Mouse (Mus musculus) central nervous system, embryonic 14 days (tissue): Measurements from ENCODE around the gene Olfr198. TPM values are rescaled to one million over a fixed set of nuclear protein-coding genes. Genes with fewer than 3 reads are reported as not detected.

Experiments
- polyA plus RNA-seq: library from polyadenylated mRNA; depleted of rRNA; stranded (reverse); fragments of >200 nt; gene quantifications from 2 replicates; pipeline ENCODE4 v1.2.3, GENCODE M21; 2012; rRNA removed

The Olfr198 gene
- not detected in 2 replicates for polyA plus RNA-seq

GRCm38 (mm10) chr16:59203433-59203832 is at the start of gene Olfr198:
TSS of gene Olfr198 (minus strand) at chr16:59203533.

GRCm38 (mm10) chr16:59219667-59220066 is 16.3 kb upstream of the Olfr198 start, which contains the start of gene Olfr199:
TSS of gene Olfr199 (minus strand) at chr16:59219767.

GRCm38 (mm10) chr16:59170354-59170753 is 33.0 kb downstream of the Olfr198 start, which contains the start of gene Olfr196:
TSS of gene Olfr196 (minus strand) at chr16:59170454.

Other genes starting within 250 kb of the Olfr198 start
- not detected in 2 replicates for gene Olfr183, start 208.2 kb downstream of the Olfr198 start, polyA plus RNA-seq
- gene Olfr186, start 173.2 kb downstream of the Olfr198 start, polyA plus RNA-seq = not detected in 2 replicates
- not detected in 2 replicates for gene Olfr187, start 163.8 kb downstream of the Olfr198 start, polyA plus RNA-seq
- gene Olfr190, start 125.5 kb downstream of the Olfr198 start, polyA plus RNA-seq = not detected in 2 replicates
- not detected in 2 replicates for gene Olfr191, start 113.7 kb downstream of the Olfr198 start, polyA plus RNA-seq
- not detected in 2 replicates for gene Olfr193, start 91.7 kb downstream of the Olfr198 start, polyA plus RNA-seq
- gene Olfr194, start 82.5 kb downstream of the Olfr198 start, polyA plus RNA-seq = not detected in 2 replicates
- not detected in 2 replicates for gene Olfr195, start 56.5 kb downstream of the Olfr198 start, polyA plus RNA-seq
- gene Olfr196, start 33.1 kb downstream of the Olfr198 start, polyA plus RNA-seq = not detected in 2 replicates
- gene Olfr199, start 16.2 kb upstream of the Olfr198 start, polyA plus RNA-seq = not detected in 2 replicates
- not detected in 2 replicates for gene Olfr201, start 69.1 kb upstream of the Olfr198 start, polyA plus RNA-seq
- gene Olfr202, start 83.3 kb upstream of the Olfr198 start, polyA plus RNA-seq = not detected in 2 replicates
- gene Olfr203, start 95.3 kb upstream of the Olfr198 start, polyA plus RNA-seq = not detected in 2 replicates
- gene Olfr204, start 114.7 kb upstream of the Olfr198 start, polyA plus RNA-seq = not detected in 2 replicates
- not detected in 2 replicates for gene Olfr205, start 127.6 kb upstream of the Olfr198 start, polyA plus RNA-seq
- not detected in 2 replicates for gene Olfr206, start 145.7 kb upstream of the Olfr198 start, polyA plus RNA-seq
- not detected in 2 replicates for gene Olfr209, start 160.5 kb upstream of the Olfr198 start, polyA plus RNA-seq
- gene Gabrr3, start 203.8 kb upstream of the Olfr198 start, polyA plus RNA-seq = 0.09 and 0.10 TPM in 2 replicates